Mouse (Mus musculus) limb, embryonic 14.5 days (tissue): ENCODE measurements around the gene Trio. TPM values are rescaled to one million over a fixed set of nuclear protein-coding genes. Genes with fewer than 3 reads are reported as not detected.

Source experiments
- ATAC-seq: fragments of 200-750 bp; cut with Nextera tagmentation; 2 replicates; pipeline ENCODE4 v1.8.0; 2017; ENCODE audit warnings: low read depth, moderate number of reproducible peaks, moderate TSS enrichment; ENCODE audit not compliant: low FRiP score
- DNase-seq: peaks from one replicate; pipeline ENCODE4 v3.0.0-alpha.2; 2015; ENCODE audit warnings: low spot score
- H3K27ac ChIP-seq: fragments of 300-500 bp; sonication (generic); replicated peaks from 2 replicates; pipeline ENCODE4 v1.5.1; 2014; ENCODE audit warnings: low read depth, mild to moderate bottlenecking, low read length, moderate library complexity, mixed read lengths
- H3K27me3 ChIP-seq: fragments of 300-500 bp; sonication (generic); 2 replicates; pipeline ENCODE4 v1.6.1; 2014; ENCODE audit warnings: low read length, mixed read lengths; ENCODE audit not compliant: control insufficient read depth, insufficient read depth
- H3K36me3 ChIP-seq: fragments of 300-500 bp; sonication (generic); 2 replicates; pipeline ENCODE4 v1.6.1; 2014; ENCODE audit warnings: mild to moderate bottlenecking, low read length, moderate library complexity, mixed read lengths; ENCODE audit not compliant: control insufficient read depth, insufficient read depth
- H3K4me1 ChIP-seq: fragments of 300-500 bp; sonication (generic); 2 replicates; pipeline ENCODE4 v1.6.1; 2014; ENCODE audit warnings: antibody characterized with exemption, low read length, mixed read lengths; ENCODE audit not compliant: control insufficient read depth, insufficient read depth
- H3K4me2 ChIP-seq: fragments of 300-500 bp; sonication (generic); replicated peaks from 2 replicates; pipeline ENCODE4 v1.6.1; 2014; ENCODE audit warnings: low read depth, mild to moderate bottlenecking, low read length, moderate library complexity; ENCODE audit not compliant: severe bottlenecking
- H3K4me3 ChIP-seq: fragments of 300-500 bp; sonication (generic); replicated peaks from 2 replicates; pipeline ENCODE4 v1.5.1; 2014; ENCODE audit warnings: low read length
- H3K9ac ChIP-seq: fragments of 300-500 bp; sonication (generic); 2 replicates; pipeline ENCODE4 v1.6.1; 2014; ENCODE audit warnings: mild to moderate bottlenecking, low read depth, low read length, moderate library complexity; ENCODE audit not compliant: severe bottlenecking
- H3K9me3 ChIP-seq: fragments of 300-500 bp; sonication (generic); 2 replicates; pipeline ENCODE4 v1.6.1; 2016; ENCODE audit warnings: low read length; ENCODE audit not compliant: control insufficient read depth
- POLR2A ChIP-seq: fragments of 200-500 bp; IDR thresholded peaks from 2 replicates; pipeline ENCODE4 v1.8.0; 2012; ENCODE audit warnings: inconsistent platforms, mild to moderate bottlenecking, moderate library complexity, borderline replicate concordance; ENCODE audit not compliant: insufficient read depth, insufficient read length; ENCODE audit errors: extremely low read depth
- WGBS: fragments of 180-500 bp; shearing (Covaris S2); extraction: QIAGEN DNeasy Blood & Tissue Kit; methylation state at CpG from one replicate; pipeline ENCODE4 v1.1.7; 2014; 5-methylcytosine and 5-hydroxymethylcytosine counted together
- polyA plus RNA-seq, 2 experiments: library from polyadenylated mRNA; depleted of rRNA in 1 of 2; stranded (reverse) in 1 of 2; unstranded in 1 of 2; fragments of >200 nt; fragmentation: Nextera tagmentation in 1 of 2; extraction: Ambion mirVana in 1 of 2; gene quantifications; 2 replicates each; pipeline versions ENCODE4 v1.2.1 to v1.2.3; 2012 to 2014

Trio gene
- polyA plus RNA-seq, 2 experiments, result 78.7 to 230 TPM

DNA sequence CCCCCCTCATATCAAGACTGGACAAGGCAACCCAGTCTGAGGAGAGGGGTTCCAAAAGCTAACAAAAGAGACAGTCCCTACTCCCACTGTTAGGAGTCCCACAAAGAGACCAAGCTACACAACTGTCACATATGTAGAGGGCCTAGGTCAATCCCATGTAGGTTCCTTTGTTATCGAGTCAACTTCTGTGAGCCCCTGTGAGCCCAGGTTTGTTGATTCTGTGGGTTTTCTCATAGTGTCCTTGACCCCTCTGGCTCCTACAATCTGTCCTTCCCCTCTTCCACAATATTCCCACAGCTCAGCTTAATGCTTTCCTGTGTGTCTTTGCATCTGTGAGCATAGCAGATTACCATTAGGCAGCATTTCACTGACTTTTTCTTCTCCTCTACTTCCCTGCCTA is 28.5 kb upstream of the Trio start:
- Histone ChIP-seq H3K4me2 (no peak overlapping the region), H3K9me3 (no peaks in the 10 kb centered on the region), H3K9ac (no peak overlapping the region), H3K4me3 (no peak overlapping the region), H3K4me1 (peaks cover 4% of the 10 kb centered on the region; the same call in 1 of the 2 replicates), H3K27ac (no peak overlapping the region), H3K27me3 (no peaks in the 10 kb centered on the region), H3K36me3 (no peaks in the 10 kb centered on the region)
- ATAC-seq, result no peak
- 29% methylated on average over 1 of the region's 1 CpGs for WGBS
- no peak for TF ChIP-seq POLR2A
- no peak for DNase-seq

GRCm38 (mm10) chr15:28053226-28053625 is 27.6 kb upstream of the Trio start:
- Histone ChIP-seq H3K27ac (no peak overlapping the region), H3K9ac (no peak overlapping the region), H3K4me2 (no peak overlapping the region), H3K36me3 (no peaks in the 10 kb centered on the region), H3K27me3 (no peaks in the 10 kb centered on the region), H3K9me3 (no peaks in the 10 kb centered on the region), H3K4me3 (no peak overlapping the region), H3K4me1 (peaks cover 4% of the 10 kb centered on the region; the same call in 1 of the 2 replicates)
- WGBS, result 38% methylated on average over 6 of the region's 6 CpGs
- no peak for TF ChIP-seq POLR2A
- DNase-seq (no peak), ATAC-seq (no peak)

GRCm38 (mm10) chr15:28051811-28052210 is 26.2 kb upstream of the Trio start:
- Histone ChIP-seq H3K9ac (no peak overlapping the region), H3K4me2 (no peak overlapping the region), H3K27me3 (no peaks in the 10 kb centered on the region), H3K4me3 (no peak overlapping the region), H3K9me3 (no peaks in the 10 kb centered on the region), H3K4me1 (peaks cover 4% of the 10 kb centered on the region; the same call in 1 of the 2 replicates), H3K27ac (no peak overlapping the region), H3K36me3 (no peaks in the 10 kb centered on the region)
- 59% methylated on average over 4 of the region's 4 CpGs for WGBS
- ATAC-seq (no peak), DNase-seq (no peak)
- no peak for TF ChIP-seq POLR2A

DNA sequence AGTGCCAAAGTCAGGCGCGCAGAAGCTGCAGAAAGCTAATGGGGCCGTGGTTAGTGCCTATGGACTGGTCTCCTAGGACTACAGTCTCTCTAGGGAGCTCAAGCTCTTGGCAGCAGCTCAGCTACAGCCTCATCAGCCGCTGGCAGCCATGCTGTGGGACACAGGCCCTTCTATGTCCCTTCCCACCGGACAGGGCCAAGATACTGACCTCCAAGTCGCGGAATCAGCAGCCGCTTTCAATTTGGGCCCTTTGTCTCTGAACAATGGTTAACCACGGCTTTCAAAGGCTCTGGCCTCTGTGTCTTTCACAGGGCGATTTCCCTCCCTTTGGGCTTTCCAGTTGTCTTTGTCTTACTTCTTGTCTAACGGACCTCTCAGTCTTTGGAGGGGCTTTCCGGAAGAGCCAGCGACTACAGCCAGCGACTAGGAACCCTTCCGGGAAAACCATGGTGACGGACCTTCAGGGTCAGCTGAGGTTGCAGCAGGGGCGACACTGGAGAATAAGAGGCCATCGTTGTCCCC is 25.5 kb upstream of the Trio start:
- H3K27ac ChIP-seq, result no peak overlapping the region
- peaks cover 4% of the 10 kb centered on the region; the same call in 1 of the 2 replicates for H3K4me1 ChIP-seq
- WGBS, result 55% methylated on average over 18 of the region's 18 CpGs
- H3K9ac ChIP-seq, result 0 out of 2 replicates have a peak overlapping the region, but pooled peaks have one; percentile 17
- no peak for DNase-seq
- H3K4me2 ChIP-seq, result no peak overlapping the region
- H3K4me3 ChIP-seq, result no peak overlapping the region
- no peaks in the 10 kb centered on the region for H3K27me3 ChIP-seq
- H3K36me3 ChIP-seq, result no peaks in the 10 kb centered on the region
- H3K9me3 ChIP-seq, result no peaks in the 10 kb centered on the region
- TF ChIP-seq POLR2A, result no peak
- no peak for ATAC-seq

DNA sequence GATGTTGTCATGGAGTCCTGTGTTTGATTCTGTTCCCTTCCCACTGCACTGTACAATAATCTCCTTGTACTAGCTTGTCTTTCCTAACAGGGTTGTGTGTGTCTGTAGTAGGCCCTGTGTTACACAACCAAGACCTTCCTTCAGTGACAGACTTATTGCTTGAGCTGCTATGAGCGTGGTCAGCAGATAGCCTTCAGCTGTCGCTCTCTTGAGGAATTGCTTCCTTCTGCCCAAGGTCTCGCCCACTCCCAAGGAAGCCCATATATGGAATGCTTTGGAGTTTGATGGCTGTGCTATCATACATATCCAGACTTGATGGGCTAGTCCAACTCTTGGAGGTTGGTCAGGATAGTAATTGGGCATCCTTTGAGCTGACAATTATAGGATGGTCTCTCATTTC is 22.1 kb upstream of the Trio start:
- WGBS, result 78% methylated on average over 3 of the region's 3 CpGs
- H3K36me3 ChIP-seq, result no peaks in the 10 kb centered on the region
- H3K4me1 ChIP-seq, result peaks cover 4% of the 10 kb centered on the region; the same call in 1 of the 2 replicates
- H3K27me3 ChIP-seq, result no peaks in the 10 kb centered on the region
- DNase-seq, result no peak
- no peak for ATAC-seq
- H3K27ac ChIP-seq, result no peak overlapping the region
- H3K9me3 ChIP-seq, result no peaks in the 10 kb centered on the region
- H3K9ac ChIP-seq, result no peak overlapping the region
- TF ChIP-seq POLR2A, result no peak
- H3K4me3 ChIP-seq, result no peak overlapping the region
- no peak overlapping the region for H3K4me2 ChIP-seq

GRCm38 (mm10) chr15:28041158-28041865 is 15.7 kb upstream of the Trio start:
- Histone ChIP-seq H3K36me3 (no peaks in the 10 kb centered on the region), H3K4me1 (0 out of 2 replicates have a peak, but pooled peaks cover 7% of the 10 kb centered on the region), H3K9me3 (no peaks in the 10 kb centered on the region), H3K9ac (no peak overlapping the region), H3K27me3 (no peaks in the 10 kb centered on the region), H3K4me3 (no peak overlapping the region), H3K27ac (no peak overlapping the region), H3K4me2 (no peak overlapping the region)
- no peak for TF ChIP-seq POLR2A
- 15% methylated on average over 9 of the region's 9 CpGs for WGBS
- DNase-seq, result peak; percentile 17
- no peak for ATAC-seq
